Mouse (Mus musculus) CD4-positive helper T cell, adult 2 months (primary cell): ENCODE data around the gene Cdhr4.

Experiments
- DNase-seq: peaks from one replicate; pipeline ENCODE4 v3.0.0-alpha.2; 2012; ENCODE audit warnings: low read depth, missing footprints, low spot score

Gene Cdhr4

GRCm38 (mm10) chr9:107992197-107992596 is at the start of gene Cdhr4:
Gene Cdhr4 (plus strand): TSS chr9:107992497.
- no peak for DNase-seq

- DNase-seq: no peak
Measured at GRCm38 (mm10) chr9:107947241-107948194, 44.8 kb upstream of the Cdhr4 start.

- no peak for DNase-seq
Measured at GRCm38 (mm10) chr9:107949184-107949921, 42.9 kb upstream of the Cdhr4 start.

GRCm38 (mm10) chr9:107949922-107950235 is 42.4 kb upstream of the Cdhr4 start, which contains the start of gene Traip:
Gene Traip (plus strand): TSS chr9:107950136.
- no peak for DNase-seq

GRCm38 (mm10) chr9:107950460-107951355 is 41.6 kb upstream of the Cdhr4 start:
- DNase-seq: peak; percentile 88

GRCm38 (mm10) chr9:107955613-107956289 is 36.5 kb upstream of the Cdhr4 start:
- no peak for DNase-seq

GRCm38 (mm10) chr9:107957141-107957540 is 35.2 kb upstream of the Cdhr4 start:
- DNase-seq: no peak

- DNase-seq: no peak
Measured at GRCm38 (mm10) chr9:107959896-107960295, 32.4 kb upstream of the Cdhr4 start.

GRCm38 (mm10) chr9:107960928-107961327 is 31.4 kb upstream of the Cdhr4 start:
- peak; percentile 22 for DNase-seq

GRCm38 (mm10) chr9:107961351-107961762 is 30.9 kb upstream of the Cdhr4 start:
- no peak for DNase-seq

GRCm38 (mm10) chr9:107961881-107962280 is 30.4 kb upstream of the Cdhr4 start:
- no peak for DNase-seq

GRCm38 (mm10) chr9:107962916-107963315 is 29.4 kb upstream of the Cdhr4 start:
- no peak for DNase-seq

GRCm38 (mm10) chr9:107963700-107964099 is 28.6 kb upstream of the Cdhr4 start:
- DNase-seq: peak; percentile 77

- no peak for DNase-seq
Measured at GRCm38 (mm10) chr9:107964681-107965080, 27.6 kb upstream of the Cdhr4 start.

GRCm38 (mm10) chr9:107966676-107967075 is 25.6 kb upstream of the Cdhr4 start:
- DNase-seq: no peak

- DNase-seq: no peak
Measured at GRCm38 (mm10) chr9:107967437-107967836, 24.9 kb upstream of the Cdhr4 start.

GRCm38 (mm10) chr9:107968531-107968930 is 23.8 kb upstream of the Cdhr4 start:
- no peak for DNase-seq

- DNase-seq: no peak
Measured at GRCm38 (mm10) chr9:107970311-107970710, 22.0 kb upstream of the Cdhr4 start.

GRCm38 (mm10) chr9:107971690-107972541 is 20.4 kb upstream of the Cdhr4 start:
- peak; percentile 58 for DNase-seq
